Mouse (Mus musculus): ENCODE data around the gene Capn11. TPM values are rescaled to one million over a fixed set of nuclear protein-coding genes. Genes with fewer than 3 reads are reported as not detected.

Capn11 gene
- polyA plus RNA-seq, 1 experiment from 2014 or later: 0.95 TPM

- Histone ChIP-seq H3K9me3 (no peaks in the 10 kb centered on the region), H3K36me3 (no peaks in the 10 kb centered on the region), H3K27me3 (ENCODE audit: insufficient read depth, poor library complexity, severe bottlenecking) (peaks cover 62% of the 10 kb centered on the region), H3K27ac (no peak overlapping the region), H3K4me3 (no peak overlapping the region), H3K4me1 (peaks cover 77% of the 10 kb centered on the region)
- 92% methylated on average over 2 of the region's 2 CpGs for WGBS
- DNase-seq (ENCODE audit: low spot score): no peak
Measured at GRCm38 (mm10) chr17:45598376-45598775, 60.7 kb downstream of the Capn11 start.

GRCm38 (mm10) chr17:45597787-45598186, 61.3 kb downstream of the Capn11 start:
- peak; percentile 73 for DNase-seq (ENCODE audit: low spot score)
- peaks cover 83% of the 10 kb centered on the region for H3K4me1 ChIP-seq
- 41% methylated on average over 3 of the region's 3 CpGs for WGBS

GRCm38 (mm10) chr17:45596631-45597396, 62.3 kb downstream of the Capn11 start:
- Histone ChIP-seq H3K9me3 (no peaks in the 10 kb centered on the region), H3K4me1 (peaks cover 87% of the 10 kb centered on the region), H3K27me3 (ENCODE audit: insufficient read depth, poor library complexity, severe bottlenecking) (peaks cover 61% of the 10 kb centered on the region), H3K4me3 (peak overlapping the region; percentile 12; the same call in 1 of the 2 replicates), H3K36me3 (no peaks in the 10 kb centered on the region), H3K27ac (peak overlapping the region; percentile 72)
- peak; percentile 85 for DNase-seq (ENCODE audit: low spot score)
- WGBS: 29% methylated on average over 11 of the region's 11 CpGs

More at GRCm38 (mm10) chr17:45597787-45598186, 61.3 kb downstream of the Capn11 start:
- no peak overlapping the region for H3K27ac ChIP-seq
- no peaks in the 10 kb centered on the region for H3K36me3 ChIP-seq
- no peaks in the 10 kb centered on the region for H3K9me3 ChIP-seq
- H3K4me3 ChIP-seq: no peak overlapping the region
- peaks cover 66% of the 10 kb centered on the region for H3K27me3 ChIP-seq (ENCODE audit: insufficient read depth, poor library complexity, severe bottlenecking)

GRCm38 (mm10) chr17:45595736-45596390, 63.3 kb downstream of the Capn11 start:
- no peaks in the 10 kb centered on the region for H3K36me3 ChIP-seq
- DNase-seq (ENCODE audit: low spot score): peak; percentile 71
- H3K4me1 ChIP-seq: peaks cover 86% of the 10 kb centered on the region
- H3K27ac ChIP-seq: peak overlapping the region; percentile 88
- WGBS: 6% methylated on average over 23 of the region's 23 CpGs
- peak overlapping the region; percentile 77 for H3K4me3 ChIP-seq
- peaks cover 52% of the 10 kb centered on the region for H3K27me3 ChIP-seq (ENCODE audit: insufficient read depth, poor library complexity, severe bottlenecking)
- H3K9me3 ChIP-seq: no peaks in the 10 kb centered on the region

GRCm38 (mm10) chr17:45594881-45595735, 64.0 kb downstream of the Capn11 start:
- Histone ChIP-seq H3K27me3 (ENCODE audit: insufficient read depth, poor library complexity, severe bottlenecking) (peaks cover 46% of the 10 kb centered on the region), H3K36me3 (no peaks in the 10 kb centered on the region), H3K4me1 (peaks cover 79% of the 10 kb centered on the region), H3K9me3 (no peaks in the 10 kb centered on the region), H3K27ac (peak overlapping the region; percentile 88), H3K4me3 (peak overlapping the region; percentile 77)
- 2% methylated on average over 58 of the region's 58 CpGs for WGBS
- DNase-seq (ENCODE audit: low spot score): peak; percentile 89

- 32% methylated on average over 8 of the region's 8 CpGs for WGBS
- no peak for DNase-seq (ENCODE audit: low spot score)
- Histone ChIP-seq H3K4me1 (peaks cover 69% of the 10 kb centered on the region), H3K27ac (peak overlapping the region; percentile 88), H3K9me3 (no peaks in the 10 kb centered on the region), H3K4me3 (peak overlapping the region; percentile 77), H3K27me3 (ENCODE audit: insufficient read depth, poor library complexity, severe bottlenecking) (peaks cover 41% of the 10 kb centered on the region), H3K36me3 (peaks cover 9% of the 10 kb centered on the region)
Measured at GRCm38 (mm10) chr17:45594195-45594594, 64.9 kb downstream of the Capn11 start.

- Histone ChIP-seq H3K4me3 (peak overlapping the region; percentile 77), H3K9me3 (no peaks in the 10 kb centered on the region), H3K36me3 (peaks cover 16% of the 10 kb centered on the region), H3K4me1 (peaks cover 69% of the 10 kb centered on the region), H3K27ac (peak overlapping the region; percentile 80; the same call in 1 of the 2 replicates), H3K27me3 (ENCODE audit: insufficient read depth, poor library complexity, severe bottlenecking) (peaks cover 41% of the 10 kb centered on the region)
- WGBS: 9% methylated on average over 8 of the region's 8 CpGs
- peak; percentile 94 for DNase-seq (ENCODE audit: low spot score)
Measured at GRCm38 (mm10) chr17:45593479-45593878, 65.6 kb downstream of the Capn11 start.

- 32% methylated on average over 8 of the region's 8 CpGs for WGBS
Measured at GRCm38 (mm10) chr17:45592606-45593431, 66.3 kb downstream of the Capn11 start.

GRCm38 (mm10) chr17:45591701-45592605, 67.2 kb downstream of the Capn11 start:
- Histone ChIP-seq H3K9me3 (no peaks in the 10 kb centered on the region), H3K4me1 (peaks cover 60% of the 10 kb centered on the region), H3K4me3 (peak overlapping the region; percentile 77), H3K36me3 (peaks cover 28% of the 10 kb centered on the region), H3K27me3 (ENCODE audit: insufficient read depth, poor library complexity, severe bottlenecking) (peaks cover 40% of the 10 kb centered on the region), H3K27ac (peak overlapping the region; percentile 80)
- no peak for DNase-seq (ENCODE audit: low spot score)
- 44% methylated on average over 16 of the region's 16 CpGs for WGBS

More at GRCm38 (mm10) chr17:45592606-45593431, 66.3 kb downstream of the Capn11 start:
- peak overlapping the region; percentile 80 for H3K27ac ChIP-seq
- peaks cover 67% of the 10 kb centered on the region for H3K4me1 ChIP-seq
- peaks cover 41% of the 10 kb centered on the region for H3K27me3 ChIP-seq (ENCODE audit: insufficient read depth, poor library complexity, severe bottlenecking)
- DNase-seq (ENCODE audit: low spot score): no peak
- H3K9me3 ChIP-seq: no peaks in the 10 kb centered on the region
- peaks cover 22% of the 10 kb centered on the region for H3K36me3 ChIP-seq
- H3K4me3 ChIP-seq: peak overlapping the region; percentile 77

GRCm38 (mm10) chr17:45590410-45590809, 68.7 kb downstream of the Capn11 start:
- Histone ChIP-seq H3K9me3 (no peaks in the 10 kb centered on the region), H3K27me3 (ENCODE audit: insufficient read depth, poor library complexity, severe bottlenecking) (peaks cover 26% of the 10 kb centered on the region), H3K4me3 (no peak overlapping the region), H3K36me3 (peaks cover 38% of the 10 kb centered on the region), H3K4me1 (peaks cover 55% of the 10 kb centered on the region), H3K27ac (no peak overlapping the region)
- WGBS: 69% methylated on average over 6 of the region's 6 CpGs
- no peak for DNase-seq (ENCODE audit: low spot score)

GRCm38 (mm10) chr17:45589844-45590243, 69.3 kb downstream of the Capn11 start:
- H3K36me3 ChIP-seq: peaks cover 38% of the 10 kb centered on the region
- DNase-seq (ENCODE audit: low spot score): no peak
- 89% methylated on average over 8 of the region's 8 CpGs for WGBS
- no peak overlapping the region for H3K4me3 ChIP-seq
- H3K4me1 ChIP-seq: peaks cover 55% of the 10 kb centered on the region
- H3K9me3 ChIP-seq: no peaks in the 10 kb centered on the region
- peaks cover 21% of the 10 kb centered on the region for H3K27me3 ChIP-seq (ENCODE audit: insufficient read depth, poor library complexity, severe bottlenecking)
- H3K27ac ChIP-seq: no peak overlapping the region
